Mouse (Mus musculus) limb, embryonic 12.5 days (tissue): ENCODE data around the gene Sdhb. TPM values are rescaled to one million over a fixed set of nuclear protein-coding genes. Genes with fewer than 3 reads are reported as not detected.

ENCODE experiments used
- ATAC-seq: fragments of 200-750 bp; cut with Nextera tagmentation; 2 replicates; pipeline ENCODE4 v1.8.0; 2017; ENCODE audit warnings: low read depth, moderate TSS enrichment; ENCODE audit not compliant: insufficient number of reproducible peaks, insufficient read depth, low FRiP score, low TSS enrichment
- H3K27ac ChIP-seq: fragments of 300-500 bp; sonication (generic); 2 replicates; pipeline ENCODE4 v1.5.1; 2016; ENCODE audit warnings: mild to moderate bottlenecking, moderate library complexity
- H3K27me3 ChIP-seq: fragments of 300-500 bp; sonication (generic); 2 replicates; pipeline ENCODE4 v1.6.1; 2016; ENCODE audit warnings: mild to moderate bottlenecking, moderate library complexity
- H3K36me3 ChIP-seq: fragments of 300-500 bp; sonication (generic); 2 replicates; pipeline ENCODE4 v1.6.1; 2016; ENCODE audit warnings: mild to moderate bottlenecking, moderate library complexity
- H3K4me1 ChIP-seq: fragments of 300-500 bp; sonication (generic); replicated peaks from 2 replicates; pipeline ENCODE4 v1.6.1; 2016
- H3K4me2 ChIP-seq: fragments of 300-500 bp; sonication (generic); 2 replicates; pipeline ENCODE4 v1.6.1; 2016; ENCODE audit warnings: mild to moderate bottlenecking, moderate library complexity
- H3K4me3 ChIP-seq: fragments of 300-500 bp; sonication (generic); replicated peaks from 2 replicates; pipeline ENCODE4 v1.5.1; 2016; ENCODE audit warnings: mild to moderate bottlenecking
- H3K9ac ChIP-seq: fragments of 300-500 bp; sonication (generic); replicated peaks from 2 replicates; pipeline ENCODE4 v1.6.1; 2016; ENCODE audit warnings: mild to moderate bottlenecking, moderate library complexity
- H3K9me3 ChIP-seq: fragments of 300-500 bp; sonication (generic); 2 replicates; pipeline ENCODE4 v1.6.1; 2016; ENCODE audit warnings: mild to moderate bottlenecking, moderate library complexity
- WGBS: fragments of 180-500 bp; shearing (Covaris S2); methylation state at CpG from one replicate; pipeline ENCODE4 v1.1.7; 2016; 5-methylcytosine and 5-hydroxymethylcytosine counted together
- polyA plus RNA-seq: library from polyadenylated mRNA; unstranded; fragments of >200 nt; fragmentation: Nextera tagmentation; extraction: Ambion mirVana; gene quantifications from 2 replicates; pipeline ENCODE4 v1.2.1, GENCODE M21; 2016

Sdhb gene
- polyA plus RNA-seq, 1 experiment from 2014 or later: 392 TPM

- Histone ChIP-seq H3K4me3 (no peak overlapping the region), H3K9me3 (peaks cover 5% of the 10 kb centered on the region; the same call in 1 of the 2 replicates), H3K4me2 (no peak overlapping the region), H3K27me3 (no peaks in the 10 kb centered on the region), H3K36me3 (no peaks in the 10 kb centered on the region), H3K9ac (no peak overlapping the region), H3K4me1 (0 out of 2 replicates have a peak, but pooled peaks cover 5% of the 10 kb centered on the region), H3K27ac (no peak overlapping the region)
- WGBS: 78% methylated on average over 6 of the region's 6 CpGs
- no peak for ATAC-seq
Measured at GRCm38 (mm10) chr4:140948481-140948880, 12.5 kb upstream of the Sdhb start.

GRCm38 (mm10) chr4:140949052-140949451 lies 12.0 kb upstream of the Sdhb start:
- Histone ChIP-seq H3K27me3 (no peaks in the 10 kb centered on the region), H3K9me3 (peaks cover 2% of the 10 kb centered on the region; the same call in 1 of the 2 replicates), H3K4me1 (0 out of 2 replicates have a peak, but pooled peaks cover 5% of the 10 kb centered on the region), H3K36me3 (no peaks in the 10 kb centered on the region), H3K9ac (no peak overlapping the region), H3K4me3 (no peak overlapping the region), H3K4me2 (no peak overlapping the region), H3K27ac (no peak overlapping the region)
- ATAC-seq: no peak
- 80% methylated on average over 8 of the region's 8 CpGs for WGBS

- 0 out of 2 replicates have a peak, but pooled peaks cover 5% of the 10 kb centered on the region for H3K4me1 ChIP-seq
- ATAC-seq: no peak
- no peaks in the 10 kb centered on the region for H3K9me3 ChIP-seq
- no peaks in the 10 kb centered on the region for H3K27me3 ChIP-seq
- WGBS: 81% methylated on average over 16 of the region's 16 CpGs
- no peak overlapping the region for H3K9ac ChIP-seq
- H3K4me2 ChIP-seq: no peak overlapping the region
- H3K27ac ChIP-seq: no peak overlapping the region
- H3K36me3 ChIP-seq: no peaks in the 10 kb centered on the region
- H3K4me3 ChIP-seq: no peak overlapping the region
Measured at GRCm38 (mm10) chr4:140949616-140950015, 11.4 kb upstream of the Sdhb start.

- H3K9ac ChIP-seq: no peak overlapping the region
- ATAC-seq: no peak
Measured at GRCm38 (mm10) chr4:140950574-140950973, 10.4 kb upstream of the Sdhb start.

GRCm38 (mm10) chr4:140951861-140952641 lies 9.0 kb upstream of the Sdhb start:
- ATAC-seq: no peak
- 86% methylated on average over 18 of the region's 18 CpGs for WGBS
- H3K27ac ChIP-seq: no peak overlapping the region
- no peak overlapping the region for H3K4me2 ChIP-seq
- no peaks in the 10 kb centered on the region for H3K27me3 ChIP-seq
- no peak overlapping the region for H3K9ac ChIP-seq
- 0 out of 2 replicates have a peak, but pooled peaks cover 5% of the 10 kb centered on the region for H3K4me1 ChIP-seq
- H3K9me3 ChIP-seq: no peaks in the 10 kb centered on the region
- H3K4me3 ChIP-seq: no peak overlapping the region
- H3K36me3 ChIP-seq: no peaks in the 10 kb centered on the region

More at GRCm38 (mm10) chr4:140950574-140950973, 10.4 kb upstream of the Sdhb start:
- Histone ChIP-seq H3K4me1 (0 out of 2 replicates have a peak, but pooled peaks cover 5% of the 10 kb centered on the region), H3K36me3 (no peaks in the 10 kb centered on the region), H3K4me3 (no peak overlapping the region), H3K27me3 (no peaks in the 10 kb centered on the region), H3K27ac (no peak overlapping the region), H3K9me3 (no peaks in the 10 kb centered on the region), H3K4me2 (no peak overlapping the region)
- 80% methylated on average over 3 of the region's 3 CpGs for WGBS

DNA sequence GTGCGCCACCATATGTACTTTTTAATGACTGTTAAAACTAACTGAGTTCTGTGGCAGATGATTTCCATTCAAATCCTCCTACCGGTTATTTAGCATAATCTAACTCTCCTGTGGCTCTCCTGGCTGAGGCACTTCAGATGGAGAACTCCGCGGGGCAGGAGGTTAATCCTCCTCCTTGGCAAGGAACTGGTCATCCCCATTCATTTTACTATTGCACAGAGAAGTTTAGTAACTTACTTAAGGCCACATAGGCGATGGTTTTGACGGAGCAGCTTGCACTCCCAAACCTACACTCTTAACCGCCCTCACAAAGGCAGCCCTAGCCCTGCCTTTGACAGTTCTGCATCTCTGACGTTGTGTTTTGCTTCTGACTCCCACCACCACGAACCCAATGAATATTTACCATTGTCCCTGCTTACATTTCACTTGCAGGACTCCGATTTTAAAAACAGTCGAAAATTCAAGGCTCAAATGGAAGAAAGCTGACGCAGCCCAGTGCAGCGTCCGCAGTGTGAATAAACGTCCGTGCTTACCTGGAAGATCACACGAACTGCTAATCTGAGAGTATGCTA lies 3.8 kb upstream of the Sdhb start:
- WGBS: 8% methylated on average over 17 of the region's 17 CpGs
- peaks cover 13% of the 10 kb centered on the region for H3K4me1 ChIP-seq

DNA sequence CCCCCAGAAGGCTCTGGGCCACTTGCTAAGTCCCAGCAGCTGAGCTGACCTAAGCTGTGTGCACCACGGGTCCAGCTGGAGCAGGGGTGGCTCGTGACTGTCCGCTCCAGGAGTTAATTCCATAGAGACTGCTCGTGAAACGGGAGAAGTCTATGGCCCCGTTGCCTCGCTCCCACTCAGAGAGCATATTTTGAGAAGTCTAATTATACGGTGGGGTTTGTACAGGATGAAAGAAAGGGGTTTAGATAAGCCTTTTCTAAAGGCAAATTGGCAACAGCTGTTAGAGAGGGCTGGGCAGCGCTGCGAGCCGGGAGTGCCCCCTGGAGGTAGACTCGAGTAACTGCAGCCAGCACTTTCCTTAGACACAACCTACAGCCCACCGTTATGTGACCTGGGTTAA lies 3.3 kb upstream of the Sdhb start:
- H3K4me3 ChIP-seq: peak overlapping the region; percentile 40
- no peaks in the 10 kb centered on the region for H3K27me3 ChIP-seq
- 2% methylated on average over 13 of the region's 13 CpGs for WGBS
- ATAC-seq: no peak; the same call in 1 of the 2 replicates
- 0 out of 2 replicates have a peak overlapping the region, but pooled peaks have one; percentile 24 for H3K27ac ChIP-seq
- H3K9ac ChIP-seq: peak overlapping the region; percentile 42
- H3K9me3 ChIP-seq: no peaks in the 10 kb centered on the region
- H3K4me1 ChIP-seq: peaks cover 19% of the 10 kb centered on the region
- H3K36me3 ChIP-seq: no peaks in the 10 kb centered on the region
- H3K4me2 ChIP-seq: peak overlapping the region; percentile 68

More for the DNA sequence above, 3.8 kb upstream of the Sdhb start:
- ATAC-seq: no peak
- peak overlapping the region; percentile 40 for H3K4me3 ChIP-seq
- H3K4me2 ChIP-seq: peak overlapping the region; percentile 68
- no peaks in the 10 kb centered on the region for H3K27me3 ChIP-seq
- H3K27ac ChIP-seq: 0 out of 2 replicates have a peak overlapping the region, but pooled peaks have one; percentile 24
- no peaks in the 10 kb centered on the region for H3K36me3 ChIP-seq
- H3K9me3 ChIP-seq: no peaks in the 10 kb centered on the region
- H3K9ac ChIP-seq: peak overlapping the region; percentile 42; the same call in 1 of the 2 replicates

GRCm38 (mm10) chr4:140958319-140958718 lies 2.7 kb upstream of the Sdhb start:
- ATAC-seq: no peak
- Histone ChIP-seq H3K27ac (no peak overlapping the region; the same call in 1 of the 2 replicates), H3K9me3 (no peaks in the 10 kb centered on the region), H3K4me2 (no peak overlapping the region), H3K27me3 (no peaks in the 10 kb centered on the region), H3K4me3 (no peak overlapping the region), H3K36me3 (no peaks in the 10 kb centered on the region), H3K9ac (no peak overlapping the region), H3K4me1 (peaks cover 24% of the 10 kb centered on the region)
- 61% methylated on average over 6 of the region's 6 CpGs for WGBS

GRCm38 (mm10) chr4:140959128-140959679 lies 1.8 kb upstream of the Sdhb start:
- Histone ChIP-seq H3K27me3 (no peaks in the 10 kb centered on the region), H3K4me3 (no peak overlapping the region), H3K9me3 (no peaks in the 10 kb centered on the region), H3K4me1 (peaks cover 24% of the 10 kb centered on the region), H3K27ac (no peak overlapping the region), H3K4me2 (no peak overlapping the region), H3K9ac (no peak overlapping the region), H3K36me3 (no peaks in the 10 kb centered on the region)
- 75% methylated on average over 7 of the region's 7 CpGs for WGBS
- ATAC-seq: no peak

DNA sequence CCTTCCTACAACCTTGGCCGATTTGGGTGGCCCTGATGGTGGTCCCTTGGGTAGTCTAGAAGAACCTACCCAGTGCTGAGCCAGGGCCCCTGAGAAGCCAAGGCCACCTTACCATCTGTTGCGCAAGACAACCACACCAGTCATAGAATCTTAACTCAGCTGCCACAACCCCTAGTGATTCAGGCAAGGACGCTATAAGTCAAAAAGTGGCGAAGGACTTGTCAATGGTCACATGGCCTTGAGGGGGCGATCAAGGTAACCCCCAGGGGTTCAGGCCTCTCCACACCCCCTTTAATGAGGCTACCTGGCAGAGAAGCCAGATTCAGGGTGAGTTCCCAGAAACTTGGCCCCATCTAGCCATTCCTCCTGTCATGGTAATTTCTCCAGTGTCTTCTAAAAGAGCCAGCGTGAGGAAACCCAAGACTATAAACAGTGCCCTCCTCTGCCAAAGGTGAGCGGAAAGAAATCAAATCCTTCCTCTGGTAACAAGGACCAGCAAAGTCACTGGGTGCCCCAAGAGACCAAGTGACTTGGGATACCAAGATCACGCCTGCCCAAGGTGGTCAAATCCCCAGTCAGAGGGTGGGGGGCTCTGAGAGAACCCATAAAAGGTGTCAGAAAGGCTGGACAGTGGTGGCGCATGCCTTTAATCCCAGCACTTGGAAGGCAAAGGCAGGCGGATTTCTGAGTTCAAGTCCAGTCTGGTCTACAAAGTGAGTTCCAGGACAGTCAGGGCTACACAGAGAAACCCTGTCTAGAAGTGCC lies 1.1 kb upstream of the Sdhb start:
- 77% methylated on average over 10 of the region's 10 CpGs for WGBS
- Histone ChIP-seq H3K4me1 (peaks cover 24% of the 10 kb centered on the region), H3K4me2 (peak overlapping the region; percentile 60; the same call in 1 of the 2 replicates), H3K27ac (no peak overlapping the region), H3K9ac (no peak overlapping the region), H3K4me3 (no peak overlapping the region), H3K27me3 (no peaks in the 10 kb centered on the region), H3K9me3 (no peaks in the 10 kb centered on the region), H3K36me3 (no peaks in the 10 kb centered on the region)
- no peak for ATAC-seq
